Mouse (Mus musculus) embryonic facial prominence, embryonic 15.5 days (tissue): ENCODE measurements around the gene Pglyrp1. TPM values are rescaled to one million over a fixed set of nuclear protein-coding genes. Genes with fewer than 3 reads are reported as not detected.
"Not testable (repeated sequence)": the region's sequence is repeated elsewhere in the genome, so short reads cannot be mapped to it uniquely, and the experiment has no call there.

ENCODE experiments used
- ATAC-seq: fragments of 200-750 bp; cut with Nextera tagmentation; 2 replicates; pipeline ENCODE4 v1.8.0; 2017; ENCODE audit warnings: low read depth, moderate TSS enrichment; ENCODE audit not compliant: insufficient number of reproducible peaks, low FRiP score, low TSS enrichment
- H3K27ac ChIP-seq: fragments of 300-500 bp; sonication (generic); replicated peaks from 2 replicates; pipeline ENCODE4 v1.5.1; 2015; ENCODE audit warnings: mild to moderate bottlenecking, inconsistent platforms
- H3K27me3 ChIP-seq: fragments of 300-500 bp; sonication (generic); 2 replicates; pipeline ENCODE4 v1.6.1; 2015; ENCODE audit warnings: inconsistent platforms
- H3K36me3 ChIP-seq: fragments of 300-500 bp; sonication (generic); 2 replicates; pipeline ENCODE4 v1.6.1; 2015; ENCODE audit warnings: mild to moderate bottlenecking, inconsistent platforms
- H3K4me1 ChIP-seq: fragments of 300-500 bp; sonication (generic); 2 replicates; pipeline ENCODE4 v1.6.1; 2015; ENCODE audit warnings: inconsistent platforms
- H3K4me2 ChIP-seq: fragments of 300-500 bp; sonication (generic); replicated peaks from 2 replicates; pipeline ENCODE4 v1.6.1; 2015; ENCODE audit warnings: mild to moderate bottlenecking, inconsistent platforms
- H3K4me3 ChIP-seq: fragments of 300-500 bp; sonication (generic); replicated peaks from 2 replicates; pipeline ENCODE4 v1.5.1; 2015; ENCODE audit warnings: mild to moderate bottlenecking, inconsistent platforms
- H3K9ac ChIP-seq: fragments of 300-500 bp; sonication (generic); 2 replicates; pipeline ENCODE4 v1.6.1; 2015; ENCODE audit warnings: inconsistent platforms
- H3K9me3 ChIP-seq: fragments of 300-500 bp; sonication (generic); replicated peaks from 2 replicates; pipeline ENCODE4 v1.6.1; 2016; ENCODE audit warnings: inconsistent platforms
- WGBS: fragments of 180-500 bp; shearing (Covaris S2); methylation state at CpG from one replicate; pipeline ENCODE4 v1.1.7; 2015; 5-methylcytosine and 5-hydroxymethylcytosine counted together
- polyA plus RNA-seq: library from polyadenylated mRNA; unstranded; fragments of >200 nt; fragmentation: Nextera tagmentation; extraction: Ambion mirVana; gene quantifications from 2 replicates; pipeline ENCODE4 v1.2.1, GENCODE M21; 2015

Gene Pglyrp1
- 9.7 and 16.3 TPM in 2 replicates for polyA plus RNA-seq

DNA sequence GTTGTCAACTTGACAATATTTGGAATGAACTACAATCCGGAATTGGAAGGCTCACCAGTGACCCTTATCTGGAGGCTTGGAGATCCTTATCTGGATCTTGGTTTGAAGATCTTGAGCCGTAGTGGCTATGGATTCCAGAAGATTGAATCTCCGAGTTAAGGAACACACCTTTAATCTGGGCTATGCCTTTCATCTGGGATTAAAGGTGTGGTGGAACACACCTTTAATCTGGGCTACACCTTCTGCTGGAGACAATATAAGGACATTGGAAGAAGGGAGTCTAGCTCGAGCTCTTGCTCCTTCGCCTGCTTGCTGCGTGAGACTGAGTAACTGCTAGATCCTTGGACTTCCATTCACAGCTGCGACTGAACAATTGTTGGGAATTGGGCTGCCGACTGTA lies at the start of gene Pglyrp1:
TSS of gene Pglyrp1 (plus strand) at position 301 of the 400 bp plus-strand sequence.
- H3K9ac ChIP-seq, ATAC-seq, H3K4me2 ChIP-seq, H3K27ac ChIP-seq, H3K4me1 ChIP-seq, H3K4me3 ChIP-seq, H3K9me3 ChIP-seq, H3K27me3 ChIP-seq, H3K36me3 ChIP-seq: not testable (repeated sequence)
- 75% methylated on average over 1 of the region's 8 CpGs for WGBS

DNA sequence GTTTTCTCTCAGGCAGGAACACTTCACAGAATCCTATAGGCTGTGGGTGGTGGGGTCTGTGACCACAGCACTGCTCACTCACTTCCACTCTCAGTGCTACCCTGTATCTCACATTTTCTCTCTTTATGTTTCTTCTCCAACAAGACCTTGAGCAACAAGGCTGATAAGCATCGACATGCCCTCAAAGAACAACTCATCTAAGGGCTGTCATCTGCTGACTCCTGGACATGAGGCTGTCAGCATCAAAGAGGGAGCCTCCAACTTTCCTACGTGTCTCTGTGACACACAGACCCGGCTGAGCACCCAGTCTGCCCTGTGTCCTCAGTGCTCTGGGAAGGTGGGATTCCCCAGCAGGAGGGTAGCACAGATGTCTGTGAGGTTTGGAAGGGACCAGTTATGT lies 49.6 kb upstream of the Pglyrp1 start, which contains the start of gene Psg17:
TSS of gene Psg17 (minus strand) at position 101 of the 400 bp plus-strand sequence.
- H3K27ac ChIP-seq: no peak within 1 kb of the TSS
- no peaks in the 10 kb centered on the region for H3K36me3 ChIP-seq
- no peak for ATAC-seq
- H3K27me3 ChIP-seq: no peaks in the 10 kb centered on the region
- no peaks in the 10 kb centered on the region for H3K4me1 ChIP-seq
- H3K4me2 ChIP-seq: no peak within 1 kb of the TSS
- no peak within 1 kb of the TSS for H3K4me3 ChIP-seq
- 71% methylated on average over 3 of the region's 3 CpGs for WGBS
- no peaks in the 10 kb centered on the region for H3K9me3 ChIP-seq
- no peak within 1 kb of the TSS for H3K9ac ChIP-seq

DNA sequence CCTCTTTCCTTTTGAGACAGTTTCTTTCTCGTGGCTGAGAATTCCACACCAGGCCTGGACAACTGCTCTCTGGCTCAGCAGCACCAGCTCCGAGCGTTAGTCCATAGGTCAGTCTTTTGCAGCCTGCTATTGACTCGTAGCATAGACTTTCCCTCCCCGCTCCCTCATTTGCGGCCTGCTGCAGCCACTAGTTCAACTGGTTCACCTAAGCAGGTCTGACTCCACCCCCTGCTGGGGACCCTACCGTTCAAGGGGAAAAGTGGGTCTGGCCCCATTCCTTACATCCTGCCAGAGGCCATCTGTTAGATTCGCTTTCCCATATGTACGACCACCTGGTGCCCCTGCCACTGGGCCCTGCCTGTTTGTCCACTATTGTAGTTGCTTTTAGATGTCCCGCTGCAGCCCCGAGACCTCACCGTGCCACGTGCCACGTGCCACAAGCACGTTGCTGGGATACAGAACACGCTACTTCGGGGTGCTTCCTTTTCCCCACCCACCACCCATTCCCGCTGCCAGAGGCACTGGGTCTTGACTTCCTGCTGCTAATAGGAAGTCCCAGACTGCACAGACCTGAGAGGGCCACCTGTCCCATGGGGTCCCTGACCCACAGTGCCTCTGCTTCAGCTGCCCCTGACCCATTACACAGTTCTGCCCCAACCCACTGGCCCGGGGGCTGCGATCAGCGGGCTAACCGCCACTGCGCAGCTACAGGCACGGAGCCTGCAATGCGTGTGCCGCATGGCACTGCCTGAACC lies 43.2 kb upstream of the Pglyrp1 start:
- WGBS: 59% methylated on average over 26 of the region's 26 CpGs
- no peak overlapping the region for H3K4me2 ChIP-seq
- H3K27ac ChIP-seq: no peak overlapping the region

DNA sequence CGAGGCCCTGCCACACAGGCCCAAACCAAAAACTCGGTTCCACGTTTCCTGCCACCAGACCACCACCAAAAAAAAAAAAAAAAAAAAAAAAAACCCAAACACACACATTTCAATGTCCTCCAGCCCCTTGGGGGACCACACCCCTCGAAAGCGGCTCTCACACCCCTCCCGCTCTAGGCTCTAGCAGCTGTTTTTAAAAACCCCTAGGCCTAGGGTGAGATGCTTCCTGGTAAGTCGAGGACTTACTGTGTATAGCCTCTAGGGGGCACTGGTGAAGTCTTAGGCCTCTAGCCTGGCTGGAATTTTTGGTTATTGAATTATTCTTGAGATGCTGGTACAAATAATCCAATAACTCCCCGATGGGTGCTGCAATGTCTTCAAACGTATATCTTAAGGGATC lies 42.5 kb upstream of the Pglyrp1 start:
- Histone ChIP-seq H3K27ac (no peak overlapping the region), H3K4me1 (no peaks in the 10 kb centered on the region), H3K36me3 (no peaks in the 10 kb centered on the region), H3K9ac (no peak overlapping the region), H3K4me3 (no peak overlapping the region), H3K27me3 (no peaks in the 10 kb centered on the region), H3K4me2 (no peak overlapping the region), H3K9me3 (no peaks in the 10 kb centered on the region)
- WGBS: 50% methylated on average over 9 of the region's 9 CpGs
- ATAC-seq: no peak

More for the DNA sequence above, 43.2 kb upstream of the Pglyrp1 start:
- Histone ChIP-seq H3K4me3 (no peak overlapping the region), H3K4me1 (no peaks in the 10 kb centered on the region), H3K27me3 (no peaks in the 10 kb centered on the region), H3K9ac (no peak overlapping the region), H3K36me3 (no peaks in the 10 kb centered on the region), H3K9me3 (no peaks in the 10 kb centered on the region)
- ATAC-seq: no peak

DNA sequence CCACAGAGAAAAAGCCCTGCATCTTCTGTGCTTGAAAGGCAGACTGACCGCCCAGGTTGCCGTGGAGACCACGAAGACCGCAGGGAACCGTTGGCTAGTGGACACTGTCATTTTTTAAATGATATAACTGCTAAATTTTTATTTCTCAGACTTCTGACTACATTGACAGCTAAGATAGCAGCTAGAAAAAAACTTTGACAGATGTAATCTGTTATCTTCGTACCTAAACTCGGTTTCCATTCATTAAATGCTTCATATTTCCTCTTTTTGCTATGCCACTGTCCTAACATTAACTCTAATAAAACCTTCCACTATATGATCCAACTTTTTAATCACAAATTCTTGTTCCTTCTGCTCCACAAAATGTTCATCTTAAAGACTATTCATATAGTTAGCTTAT lies 41.6 kb upstream of the Pglyrp1 start:
- no peak for ATAC-seq
- Histone ChIP-seq H3K4me3 (no peak overlapping the region), H3K36me3 (no peaks in the 10 kb centered on the region), H3K4me1 (no peaks in the 10 kb centered on the region), H3K4me2 (no peak overlapping the region), H3K27ac (no peak overlapping the region), H3K9ac (no peak overlapping the region), H3K27me3 (no peaks in the 10 kb centered on the region), H3K9me3 (no peaks in the 10 kb centered on the region)
- WGBS: 86% methylated on average over 7 of the region's 7 CpGs

DNA sequence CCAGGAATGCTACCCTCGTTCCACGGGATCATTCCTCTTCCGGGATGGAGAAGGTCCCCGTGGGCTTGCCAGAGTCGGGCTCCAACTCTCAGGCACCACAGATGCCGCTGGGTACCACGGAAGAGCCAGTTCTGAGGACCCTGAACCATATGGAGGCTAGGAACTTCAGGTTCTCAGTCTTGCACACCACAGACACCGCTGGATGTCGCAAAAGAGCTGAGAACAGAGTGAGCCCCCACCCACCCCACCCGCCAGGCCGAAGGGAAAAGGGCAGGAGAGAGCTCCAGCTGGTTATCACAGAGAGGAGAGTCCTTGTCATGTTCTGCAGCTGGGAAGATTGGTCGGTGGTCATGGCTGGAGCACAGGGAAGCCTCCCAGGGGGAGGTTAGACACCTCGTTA lies 38.8 kb upstream of the Pglyrp1 start:
- H3K36me3 ChIP-seq: no peaks in the 10 kb centered on the region
- no peak for ATAC-seq
- H3K27me3 ChIP-seq: no peaks in the 10 kb centered on the region
- H3K4me2 ChIP-seq: no peak overlapping the region
- no peak overlapping the region for H3K9ac ChIP-seq
- no peaks in the 10 kb centered on the region for H3K4me1 ChIP-seq
- whole genome bisulfite sequencing: 47% methylated on average over 13 of the region's 13 CpGs
- no peak overlapping the region for H3K4me3 ChIP-seq
- no peaks in the 10 kb centered on the region for H3K9me3 ChIP-seq
- H3K27ac ChIP-seq: no peak overlapping the region

DNA sequence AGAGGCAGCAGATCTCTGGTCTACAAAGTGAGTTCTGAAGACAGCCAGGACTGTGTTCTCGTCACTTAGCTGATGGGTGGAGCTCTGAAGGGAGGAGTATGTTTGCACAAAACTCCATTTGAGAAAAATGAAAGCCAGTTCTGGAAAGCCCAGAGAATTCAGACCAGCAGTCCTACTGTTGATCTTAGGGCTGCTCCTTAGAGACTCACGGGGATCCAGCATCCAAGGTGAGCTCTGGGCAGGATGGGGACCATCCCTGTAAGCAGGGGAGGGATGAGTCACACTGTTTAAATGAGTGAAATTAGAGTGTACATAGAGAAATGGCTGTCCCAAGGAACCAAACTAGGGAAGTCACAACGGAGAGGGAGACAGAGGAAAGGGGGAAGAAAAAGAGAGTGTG lies 31.3 kb upstream of the Pglyrp1 start, which contains the start of gene Mill2:
TSS of gene Mill2 (plus strand) at position 102 of the 400 bp plus-strand sequence.
- peak within 1 kb of the TSS; percentile 40 for H3K9ac ChIP-seq
- peak within 1 kb of the TSS; percentile 43 for H3K4me3 ChIP-seq
- peaks cover 10% of the 10 kb centered on the region; the same call in 1 of the 2 replicates for H3K4me1 ChIP-seq
- ATAC-seq: peak; percentile 47; the same call in 1 of the 2 replicates
- peak within 1 kb of the TSS; percentile 61 for H3K4me2 ChIP-seq
- 11% methylated on average over 3 of the region's 3 CpGs for WGBS
- H3K9me3 ChIP-seq: no peaks in the 10 kb centered on the region
- H3K27me3 ChIP-seq: no peaks in the 10 kb centered on the region
- H3K27ac ChIP-seq: peak within 1 kb of the TSS; percentile 92
- no peaks in the 10 kb centered on the region for H3K36me3 ChIP-seq

DNA sequence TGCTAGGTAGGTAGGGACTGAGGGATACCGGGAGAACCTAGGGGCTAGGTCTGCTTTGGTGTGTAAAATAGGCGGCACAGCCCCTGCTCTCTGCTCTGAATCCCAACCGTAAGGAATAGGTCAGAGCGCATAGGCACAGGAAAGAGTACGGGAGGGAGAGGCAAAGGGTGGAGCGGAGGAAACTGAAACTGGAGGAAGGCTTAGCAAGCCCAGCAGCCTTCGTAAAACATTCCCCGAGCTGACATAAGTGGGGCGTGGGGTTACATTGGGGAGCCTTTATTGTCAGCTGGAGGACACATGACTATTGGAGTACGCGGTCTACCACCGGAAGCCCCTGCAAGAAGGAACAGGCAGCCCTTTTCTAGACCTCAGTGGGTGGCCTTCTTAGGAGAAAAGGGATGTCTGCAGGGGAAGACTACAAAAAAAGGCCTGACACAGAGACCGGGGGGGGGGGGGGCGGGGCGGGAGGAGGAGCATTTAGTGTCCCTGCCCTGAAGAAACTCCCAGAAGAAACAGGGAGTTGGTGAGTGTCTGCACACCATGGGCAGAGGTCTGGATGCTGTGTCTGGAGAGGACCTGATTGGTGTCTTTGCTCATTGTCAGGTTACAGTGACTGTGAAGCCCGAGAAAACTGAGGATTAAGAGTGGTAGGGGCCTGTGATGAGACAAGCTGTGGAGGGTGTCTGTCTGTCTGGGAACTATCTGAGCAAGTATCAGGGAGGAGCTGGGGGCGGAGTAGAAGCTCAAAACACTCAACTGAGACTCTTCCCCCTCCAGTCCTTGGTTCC lies 30.6 kb upstream of the Pglyrp1 start:
- Histone ChIP-seq H3K9ac (peak overlapping the region; percentile 40), H3K4me3 (peak overlapping the region; percentile 43), H3K27me3 (no peaks in the 10 kb centered on the region), H3K27ac (peak overlapping the region; percentile 92), H3K36me3 (no peaks in the 10 kb centered on the region), H3K4me1 (peaks cover 10% of the 10 kb centered on the region; the same call in 1 of the 2 replicates), H3K9me3 (no peaks in the 10 kb centered on the region), H3K4me2 (peak overlapping the region; percentile 61)
- ATAC-seq: peak; percentile 85
- 4% methylated on average over 14 of the region's 17 CpGs for WGBS

DNA sequence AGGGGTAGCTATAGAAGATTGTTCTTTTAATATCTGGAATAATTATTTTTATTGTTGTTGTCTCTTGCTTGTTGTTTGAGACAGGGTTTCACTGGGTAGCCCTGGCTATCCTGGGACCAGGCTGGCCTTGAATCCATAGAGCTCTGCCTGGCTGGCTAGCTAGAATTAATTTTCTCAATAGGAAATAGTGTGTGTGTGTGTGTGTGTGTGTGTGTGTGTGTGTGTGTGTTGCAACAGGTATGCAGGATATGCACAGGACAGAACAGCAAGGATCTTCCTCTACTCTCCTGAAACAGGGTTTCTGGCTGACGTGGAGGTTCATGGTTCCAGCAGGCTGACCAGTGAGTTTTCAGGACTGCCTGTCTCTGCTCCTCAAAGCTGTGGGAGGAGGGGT lies 30.0 kb upstream of the Pglyrp1 start:
- Histone ChIP-seq H3K4me3 (peak overlapping the region; percentile 43), H3K27ac (peak overlapping the region; percentile 65; the same call in 1 of the 2 replicates), H3K27me3 (no peaks in the 10 kb centered on the region), H3K9me3 (no peaks in the 10 kb centered on the region), H3K36me3 (no peaks in the 10 kb centered on the region), H3K4me2 (peak overlapping the region; percentile 61), H3K9ac (no peak overlapping the region), H3K4me1 (peaks cover 10% of the 10 kb centered on the region; the same call in 1 of the 2 replicates)
- WGBS: 79% methylated on average over 1 of the region's 1 CpGs
- no peak for ATAC-seq

DNA sequence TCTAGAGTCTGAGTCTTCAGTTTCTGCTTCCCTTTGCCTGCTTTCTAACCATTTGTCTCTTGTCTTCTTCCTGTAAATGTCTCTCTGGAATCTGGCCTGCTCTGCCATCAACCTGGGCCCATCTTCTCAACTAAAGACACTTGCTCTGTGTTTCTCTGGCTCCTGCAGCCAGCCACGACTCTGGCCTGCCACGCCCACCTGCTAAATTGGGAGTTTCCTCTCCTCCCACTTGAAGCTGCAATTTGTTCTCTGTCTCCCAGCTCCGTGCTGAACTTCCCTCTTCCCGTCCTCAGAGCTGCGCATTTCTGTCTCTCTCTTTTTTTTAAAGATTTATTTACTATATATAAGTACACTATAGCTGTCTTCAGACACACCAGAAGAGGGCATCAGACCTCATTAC lies 26.3 kb upstream of the Pglyrp1 start:
- Histone ChIP-seq H3K9me3 (no peaks in the 10 kb centered on the region), H3K27me3 (no peaks in the 10 kb centered on the region), H3K4me1 (peaks cover 10% of the 10 kb centered on the region; the same call in 1 of the 2 replicates), H3K4me2 (no peak overlapping the region), H3K27ac (no peak overlapping the region), H3K9ac (no peak overlapping the region), H3K36me3 (no peaks in the 10 kb centered on the region), H3K4me3 (no peak overlapping the region)
- ATAC-seq: no peak
- 39% methylated on average over 5 of the region's 5 CpGs for WGBS

DNA sequence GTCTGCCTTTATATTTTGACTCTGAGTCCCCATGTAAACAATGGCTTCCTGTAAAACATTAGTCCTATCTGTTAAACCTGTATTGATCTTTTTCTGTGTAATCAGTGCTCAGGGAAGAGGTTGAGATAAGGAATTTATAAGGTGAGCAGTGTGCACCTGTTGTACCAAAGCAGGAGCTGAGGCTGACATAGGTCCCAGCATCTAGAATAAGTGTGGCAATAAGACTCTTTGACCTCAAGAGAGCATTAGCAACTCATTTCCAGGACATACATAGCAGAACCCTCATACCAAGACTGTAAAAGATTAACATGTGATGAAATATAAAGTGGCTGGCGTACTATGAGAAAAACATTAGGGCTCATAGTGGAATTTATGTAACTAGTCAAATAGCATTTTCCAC lies 22.7 kb upstream of the Pglyrp1 start:
- no peak for ATAC-seq
- Histone ChIP-seq H3K9ac (no peak overlapping the region), H3K27ac (no peak overlapping the region), H3K36me3 (no peaks in the 10 kb centered on the region), H3K4me1 (no peaks in the 10 kb centered on the region), H3K27me3 (no peaks in the 10 kb centered on the region), H3K4me3 (no peak overlapping the region), H3K4me2 (no peak overlapping the region), H3K9me3 (no peaks in the 10 kb centered on the region)
- 86% methylated on average over 1 of the region's 1 CpGs for WGBS
